Mouse (Mus musculus) hindbrain, postnatal 0 days (tissue): ENCODE measurements around the gene Capg. TPM values are rescaled to one million over a fixed set of nuclear protein-coding genes. Genes with fewer than 3 reads are reported as not detected.

Experiments used
- ATAC-seq: fragments of 200-750 bp; cut with Nextera tagmentation; 2 replicates; pipeline ENCODE4 v1.8.0; 2017; ENCODE audit warnings: mild to moderate bottlenecking, moderate TSS enrichment, moderate library complexity
- DNase-seq: peaks from one replicate; pipeline ENCODE4 v3.0.0-alpha.2; 2015; ENCODE audit warnings: low spot score
- H3K27ac ChIP-seq: fragments of 300-500 bp; sonication (generic); 2 replicates; pipeline ENCODE4 v1.5.1; 2014; ENCODE audit warnings: mild to moderate bottlenecking
- H3K27me3 ChIP-seq: fragments of 300-500 bp; sonication (generic); 2 replicates; pipeline ENCODE4 v1.6.1; 2014; ENCODE audit warnings: low read length, mixed read lengths; ENCODE audit not compliant: insufficient read depth
- H3K36me3 ChIP-seq: fragments of 300-500 bp; sonication (generic); 2 replicates; pipeline ENCODE4 v1.6.1; 2014; ENCODE audit warnings: low read length, mixed read lengths; ENCODE audit not compliant: insufficient read depth
- H3K4me1 ChIP-seq: fragments of 300-500 bp; sonication (generic); 2 replicates; pipeline ENCODE4 v1.6.1; 2014; ENCODE audit warnings: antibody characterized with exemption, low read length, mixed read lengths; ENCODE audit not compliant: insufficient read depth
- H3K4me2 ChIP-seq: fragments of 300-500 bp; sonication (generic); 2 replicates; pipeline ENCODE4 v1.6.1; 2014; ENCODE audit warnings: low read depth, mild to moderate bottlenecking, low read length, moderate library complexity, mixed read lengths
- H3K4me3 ChIP-seq: fragments of 300-500 bp; sonication (generic); 2 replicates; pipeline ENCODE4 v1.5.1; 2014; ENCODE audit warnings: low read length
- H3K9ac ChIP-seq: fragments of 300-500 bp; sonication (generic); replicated peaks from 2 replicates; pipeline ENCODE4 v1.6.1; 2014; ENCODE audit warnings: mild to moderate bottlenecking, low read length, moderate library complexity, mixed read lengths
- H3K9me3 ChIP-seq: fragments of 300-500 bp; sonication (generic); 2 replicates; pipeline ENCODE4 v1.6.1; 2016; ENCODE audit warnings: low read length, mixed read lengths
- CTCF ChIP-seq: IDR thresholded peaks from 2 replicates; pipeline ENCODE4 v1.5.1; 2016; ENCODE audit warnings: antibody characterized with exemption, control low read depth, low read depth
- WGBS: fragments of 180-500 bp; shearing (Covaris S2); extraction: QIAGEN DNeasy Blood & Tissue Kit; methylation state at CpG from one replicate; pipeline ENCODE4 v1.1.7; 2014; 5-methylcytosine and 5-hydroxymethylcytosine counted together
- polyA plus RNA-seq: library from polyadenylated mRNA; unstranded; fragments of >200 nt; fragmentation: Nextera tagmentation; extraction: Ambion mirVana; gene quantifications from 2 replicates; pipeline ENCODE4 v1.2.1, GENCODE M21; 2015
- total RNA-seq: library from RNA; depleted of rRNA; stranded (reverse); fragments of >200 nt; gene quantifications from 2 replicates; pipeline ENCODE4 v1.2.3, GENCODE M21; 2014

Capg gene
- total and polyA plus RNA-seq, 2 experiments from 2014 or later = 5.8 to 10.0 TPM

- Histone ChIP-seq H3K9ac (no peak overlapping the region), H3K27ac (no peak overlapping the region), H3K9me3 (no peaks in the 10 kb centered on the region), H3K27me3 (no peaks in the 10 kb centered on the region), H3K4me3 (no peak overlapping the region), H3K4me1 (no peaks in the 10 kb centered on the region), H3K36me3 (peaks cover 15% of the 10 kb centered on the region; the same call in 1 of the 2 replicates), H3K4me2 (no peak overlapping the region)
- DNase-seq = no peak
- WGBS = 74% methylated on average over 11 of the region's 11 CpGs
- TF ChIP-seq CTCF = no peak
- ATAC-seq = no peak
Observed at GRCm38 (mm10) chr6:72581625-72582382, 37.6 kb downstream of the Capg start.

DNA sequence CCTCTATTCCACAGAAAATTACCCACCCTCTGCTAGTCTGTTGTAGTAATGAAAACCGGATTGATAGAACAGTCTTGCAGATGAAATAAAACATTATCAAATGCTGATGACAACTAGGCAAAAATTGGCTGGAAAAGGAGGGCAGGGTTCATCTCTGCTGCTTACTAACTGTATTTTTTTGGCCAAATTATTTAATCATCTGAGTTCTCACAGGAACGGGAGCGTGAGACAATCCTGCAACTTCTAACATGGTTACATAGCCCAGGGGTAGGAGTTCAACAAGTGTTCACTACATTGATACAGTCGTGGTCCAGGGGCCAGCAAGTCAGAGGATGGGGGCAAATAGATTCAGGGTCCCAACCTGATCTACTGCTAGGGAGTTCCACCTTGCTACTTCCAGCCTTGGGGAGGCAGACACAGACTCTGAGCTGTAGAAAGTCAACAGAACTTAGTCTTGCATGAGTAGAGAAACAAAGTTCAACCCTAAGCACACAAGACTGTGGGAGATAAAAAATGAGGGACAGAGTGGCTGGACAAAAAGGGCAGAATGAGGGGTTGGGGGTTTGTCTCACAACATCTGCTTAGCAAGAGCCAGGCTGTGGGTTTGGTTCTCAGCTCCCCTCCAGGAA is 39.1 kb downstream of the Capg start:
- no peaks in the 10 kb centered on the region for H3K9me3 ChIP-seq
- 87% methylated on average over 4 of the region's 4 CpGs for WGBS
- H3K27me3 ChIP-seq = no peaks in the 10 kb centered on the region
- H3K4me2 ChIP-seq = no peak overlapping the region
- peaks cover 16% of the 10 kb centered on the region; the same call in 1 of the 2 replicates for H3K36me3 ChIP-seq
- no peaks in the 10 kb centered on the region for H3K4me1 ChIP-seq
- H3K27ac ChIP-seq = no peak overlapping the region
- DNase-seq = no peak
- no peak for ATAC-seq
- no peak overlapping the region for H3K4me3 ChIP-seq
- H3K9ac ChIP-seq = no peak overlapping the region
- TF ChIP-seq CTCF = no peak

DNA sequence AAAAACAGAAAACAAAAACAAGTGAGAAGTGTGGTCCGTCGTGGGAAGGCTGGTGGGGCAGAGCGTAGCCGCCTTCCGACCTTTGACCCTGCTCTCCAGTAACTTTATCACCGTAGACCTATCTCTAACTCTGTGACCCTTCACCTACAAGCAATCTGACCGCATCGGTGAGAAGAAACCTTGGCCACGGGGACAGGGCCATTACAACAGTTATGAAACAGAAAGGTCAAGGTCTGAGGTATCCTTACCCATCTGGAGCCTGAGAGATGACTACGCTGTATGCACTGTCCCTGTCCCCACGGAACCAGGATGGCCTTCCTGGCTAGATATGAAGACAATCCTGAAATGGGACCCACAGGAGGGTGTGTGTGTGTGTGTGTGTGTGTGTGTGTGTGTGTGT is 40.0 kb downstream of the Capg start:
- WGBS = 89% methylated on average over 11 of the region's 11 CpGs
- Histone ChIP-seq H3K4me2 (no peak overlapping the region), H3K4me3 (no peak overlapping the region), H3K9ac (no peak overlapping the region), H3K36me3 (peaks cover 13% of the 10 kb centered on the region; the same call in 1 of the 2 replicates), H3K27ac (no peak overlapping the region), H3K4me1 (no peaks in the 10 kb centered on the region), H3K9me3 (no peaks in the 10 kb centered on the region), H3K27me3 (no peaks in the 10 kb centered on the region)
- no peak for DNase-seq
- TF ChIP-seq CTCF = no peak
- no peak for ATAC-seq

GRCm38 (mm10) chr6:72586701-72587100 is 42.5 kb downstream of the Capg start:
- no peaks in the 10 kb centered on the region for H3K9me3 ChIP-seq
- H3K27me3 ChIP-seq = no peaks in the 10 kb centered on the region
- ATAC-seq = no peak
- TF ChIP-seq CTCF = no peak
- no peaks in the 10 kb centered on the region for H3K4me1 ChIP-seq
- WGBS = 76% methylated on average over 3 of the region's 3 CpGs
- no peak overlapping the region for H3K9ac ChIP-seq
- H3K4me2 ChIP-seq = no peak overlapping the region
- no peak overlapping the region for H3K4me3 ChIP-seq
- no peak for DNase-seq
- no peak overlapping the region for H3K27ac ChIP-seq
- peaks cover 8% of the 10 kb centered on the region; the same call in 1 of the 2 replicates for H3K36me3 ChIP-seq

DNA sequence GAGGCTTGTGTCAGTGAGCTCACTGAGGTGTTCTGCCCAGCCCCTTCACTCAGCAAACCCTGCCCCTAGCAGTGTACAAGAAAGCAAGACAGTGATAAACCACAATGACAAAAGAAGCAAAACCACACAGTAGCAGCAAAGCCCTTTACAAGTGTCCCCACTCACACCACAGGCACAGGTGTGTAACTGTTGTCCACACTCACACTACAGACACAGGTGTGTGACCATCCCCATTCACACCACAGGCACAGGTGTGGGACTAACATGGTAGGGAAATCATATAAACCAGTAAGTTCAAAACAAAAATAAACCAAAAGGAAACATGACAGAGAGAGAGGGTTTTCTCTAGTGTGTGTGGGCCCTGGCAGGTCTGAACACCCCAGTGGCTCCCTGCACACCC is 44.1 kb downstream of the Capg start:
- Histone ChIP-seq H3K27ac (no peak overlapping the region), H3K4me2 (no peak overlapping the region), H3K9ac (no peak overlapping the region), H3K4me3 (no peak overlapping the region), H3K27me3 (no peaks in the 10 kb centered on the region), H3K36me3 (peaks cover 8% of the 10 kb centered on the region; the same call in 1 of the 2 replicates), H3K4me1 (no peaks in the 10 kb centered on the region), H3K9me3 (no peaks in the 10 kb centered on the region)
- TF ChIP-seq CTCF = no peak
- no peak for ATAC-seq
- DNase-seq = no peak

- Histone ChIP-seq H3K9me3 (no peaks in the 10 kb centered on the region), H3K27ac (no peak overlapping the region), H3K4me2 (no peak overlapping the region), H3K27me3 (no peaks in the 10 kb centered on the region), H3K36me3 (peaks cover 8% of the 10 kb centered on the region; the same call in 1 of the 2 replicates), H3K4me3 (no peak overlapping the region), H3K4me1 (no peaks in the 10 kb centered on the region), H3K9ac (no peak overlapping the region)
- no peak for DNase-seq
- no peak for ATAC-seq
- TF ChIP-seq CTCF = no peak
Observed at GRCm38 (mm10) chr6:72590111-72590510, 45.9 kb downstream of the Capg start.
